Mouse (Mus musculus) kidney, adult 2 months (tissue): ENCODE data around the gene 1700029J07Rik. TPM values are rescaled to one million over a fixed set of nuclear protein-coding genes. Genes with fewer than 3 reads are reported as not detected.

Source experiments
- DNase-seq: peaks from one replicate; pipeline ENCODE4 v3.0.0; 2021
- H3K27ac ChIP-seq: fragments of 200-500 bp; 2 replicates; pipeline ENCODE4 v1.5.1; 2012; ENCODE audit warnings: low read depth, low read length, control low read depth, inconsistent platforms; ENCODE audit not compliant: insufficient read depth
- H3K27me3 ChIP-seq: fragments of 200-500 bp; replicated peaks from 2 replicates; pipeline ENCODE4 v1.6.1; 2012; ENCODE audit warnings: mild to moderate bottlenecking, moderate library complexity, low read length, inconsistent platforms; ENCODE audit not compliant: control insufficient read depth, insufficient read depth
- H3K36me3 ChIP-seq: fragments of 200-500 bp; 2 replicates; pipeline ENCODE4 v1.6.1; 2012; ENCODE audit warnings: mild to moderate bottlenecking, moderate library complexity, low read length, inconsistent platforms; ENCODE audit not compliant: control insufficient read depth, insufficient read depth
- H3K4me1 ChIP-seq: fragments of 200-500 bp; 2 replicates; pipeline ENCODE4 v1.6.1; 2011; ENCODE audit warnings: low read length; ENCODE audit not compliant: control insufficient read depth, insufficient read depth
- H3K4me3 ChIP-seq: fragments of 200-500 bp; 2 replicates; pipeline ENCODE4 v1.5.1; 2011; ENCODE audit warnings: mild to moderate bottlenecking, low read depth, low read length, control low read depth; ENCODE audit not compliant: insufficient read depth
- CTCF ChIP-seq: fragments of 200-500 bp; conservative IDR thresholded peaks from 2 replicates; pipeline ENCODE4 v1.5.1; 2011; ENCODE audit warnings: low read depth, mild to moderate bottlenecking, control low read depth, low read length, moderate library complexity, mixed read lengths; ENCODE audit not compliant: insufficient read depth, insufficient read length
- POLR2A ChIP-seq: fragments of 200-500 bp; IDR thresholded peaks from one replicate; pipeline ENCODE4 v1.6.1; 2011; ENCODE audit warnings: low read depth, low read length, control low read depth
- WGBS: fragments of 180-500 bp; shearing (Covaris S2); methylation state at CpG from one replicate; pipeline ENCODE4 v1.1.7; 2018; 5-methylcytosine and 5-hydroxymethylcytosine counted together
- polyA plus RNA-seq: library from polyadenylated mRNA; depleted of rRNA; stranded (reverse); fragments of >200 nt; gene quantifications from 2 replicates; pipeline ENCODE4 v1.2.3, GENCODE M21; 2012

1700029J07Rik gene
- polyA plus RNA-seq, 1 experiment = 1.2 TPM

- 38% methylated on average over 2 of the region's 2 CpGs for WGBS
- H3K27ac ChIP-seq = no peak overlapping the region
- H3K4me3 ChIP-seq = no peak overlapping the region
- H3K4me1 ChIP-seq = no peaks in the 10 kb centered on the region
- TF ChIP-seq POLR2A (no peak), CTCF (no peak)
- H3K36me3 ChIP-seq = no peaks in the 10 kb centered on the region
- no peaks in the 10 kb centered on the region for H3K27me3 ChIP-seq
- no peak for DNase-seq
Observed at GRCm38 (mm10) chr8:45950622-45951021, 24.4 kb downstream of the 1700029J07Rik start.

GRCm38 (mm10) chr8:45946283-45946682 lies 28.8 kb downstream of the 1700029J07Rik start:
- TF ChIP-seq POLR2A = no peak
- no peak for TF ChIP-seq CTCF
- H3K27me3 ChIP-seq = no peaks in the 10 kb centered on the region; the same call in 1 of the 2 replicates
- H3K36me3 ChIP-seq = no peaks in the 10 kb centered on the region
- no peak for DNase-seq
- 94% methylated on average over 4 of the region's 4 CpGs for WGBS
- no peak overlapping the region for H3K4me3 ChIP-seq
- H3K27ac ChIP-seq = no peak overlapping the region
- no peaks in the 10 kb centered on the region for H3K4me1 ChIP-seq

GRCm38 (mm10) chr8:45936986-45937385 lies 38.1 kb downstream of the 1700029J07Rik start:
- Histone ChIP-seq H3K36me3 (no peaks in the 10 kb centered on the region), H3K27me3 (no peaks in the 10 kb centered on the region), H3K27ac (no peak overlapping the region), H3K4me1 (no peaks in the 10 kb centered on the region), H3K4me3 (no peak overlapping the region)
- TF ChIP-seq CTCF (no peak), POLR2A (no peak)
- DNase-seq = no peak
- WGBS = 89% methylated on average over 9 of the region's 9 CpGs

GRCm38 (mm10) chr8:45934582-45935014 lies 40.5 kb downstream of the 1700029J07Rik start, which contains the start of gene Ccdc110:
Ccdc110 (plus strand) TSS chr8:45934619.
- Histone ChIP-seq H3K36me3 (no peaks in the 10 kb centered on the region), H3K27ac (no peak within 1 kb of the TSS), H3K4me3 (no peak within 1 kb of the TSS), H3K27me3 (no peaks in the 10 kb centered on the region), H3K4me1 (no peaks in the 10 kb centered on the region)
- DNase-seq = peak; percentile 92
- WGBS = 2% methylated on average over 23 of the region's 23 CpGs
- TF ChIP-seq POLR2A (no peak), CTCF (peak; percentile 99)

- Histone ChIP-seq H3K27ac (no peak overlapping the region), H3K27me3 (no peaks in the 10 kb centered on the region), H3K36me3 (no peaks in the 10 kb centered on the region), H3K4me1 (no peaks in the 10 kb centered on the region), H3K4me3 (no peak overlapping the region)
- DNase-seq = no peak
- TF ChIP-seq POLR2A = no peak
- TF ChIP-seq CTCF = no peak
- 94% methylated on average over 7 of the region's 7 CpGs for WGBS
Observed at GRCm38 (mm10) chr8:45922116-45922515, 52.9 kb downstream of the 1700029J07Rik start.

GRCm38 (mm10) chr8:45920392-45920791 lies 54.7 kb downstream of the 1700029J07Rik start:
- Histone ChIP-seq H3K36me3 (no peaks in the 10 kb centered on the region), H3K4me3 (no peak overlapping the region), H3K27me3 (no peaks in the 10 kb centered on the region), H3K27ac (no peak overlapping the region), H3K4me1 (no peaks in the 10 kb centered on the region)
- no peak for DNase-seq
- WGBS = 82% methylated on average over 7 of the region's 7 CpGs
- TF ChIP-seq POLR2A (no peak), CTCF (no peak)

GRCm38 (mm10) chr8:45918891-45919290 lies 56.2 kb downstream of the 1700029J07Rik start:
- Histone ChIP-seq H3K27ac (no peak overlapping the region), H3K27me3 (no peaks in the 10 kb centered on the region), H3K4me3 (no peak overlapping the region), H3K36me3 (no peaks in the 10 kb centered on the region), H3K4me1 (no peaks in the 10 kb centered on the region)
- DNase-seq = no peak
- WGBS = 84% methylated on average over 15 of the region's 15 CpGs
- TF ChIP-seq POLR2A = no peak
- no peak for TF ChIP-seq CTCF
